Mouse (Mus musculus): ENCODE measurements around the gene Selenow. TPM values are rescaled to one million over a fixed set of nuclear protein-coding genes. Genes with fewer than 3 reads are reported as not detected.

Gene Selenow
- polyA plus RNA-seq, 1 experiment from 2014 or later = 774 TPM

- H3K4me2 ChIP-seq = peak overlapping the region; percentile 59
- peak overlapping the region; percentile 92; the same call in 1 of the 2 replicates for H3K4me3 ChIP-seq
- 95% methylated on average over 1 of the region's 1 CpGs for WGBS
- no peak overlapping the region for H3K9ac ChIP-seq
- no peak for ATAC-seq (ENCODE audit: borderline replicate concordance, extremely low read depth, low FRiP score, low TSS enrichment)
- no peaks in the 10 kb centered on the region for H3K27me3 ChIP-seq
- H3K9me3 ChIP-seq = no peaks in the 10 kb centered on the region
- H3K4me1 ChIP-seq = peaks cover 33% of the 10 kb centered on the region
- H3K36me3 ChIP-seq = peaks cover 54% of the 10 kb centered on the region
- no peak overlapping the region for H3K27ac ChIP-seq
Observed at GRCm38 (mm10) chr7:15944311-15944710, 22.1 kb upstream of the Selenow start.

GRCm38 (mm10) chr7:15938621-15939020, 16.4 kb upstream of the Selenow start:
- no peaks in the 10 kb centered on the region for H3K9me3 ChIP-seq
- no peaks in the 10 kb centered on the region for H3K4me1 ChIP-seq
- no peak overlapping the region for H3K4me2 ChIP-seq
- no peak overlapping the region for H3K9ac ChIP-seq
- WGBS = 93% methylated on average over 3 of the region's 3 CpGs
- no peak overlapping the region for H3K4me3 ChIP-seq
- peaks cover 76% of the 10 kb centered on the region for H3K36me3 ChIP-seq
- no peaks in the 10 kb centered on the region for H3K27me3 ChIP-seq
- no peak for ATAC-seq (ENCODE audit: borderline replicate concordance, extremely low read depth, low FRiP score, low TSS enrichment)
- H3K27ac ChIP-seq = no peak overlapping the region

DNA sequence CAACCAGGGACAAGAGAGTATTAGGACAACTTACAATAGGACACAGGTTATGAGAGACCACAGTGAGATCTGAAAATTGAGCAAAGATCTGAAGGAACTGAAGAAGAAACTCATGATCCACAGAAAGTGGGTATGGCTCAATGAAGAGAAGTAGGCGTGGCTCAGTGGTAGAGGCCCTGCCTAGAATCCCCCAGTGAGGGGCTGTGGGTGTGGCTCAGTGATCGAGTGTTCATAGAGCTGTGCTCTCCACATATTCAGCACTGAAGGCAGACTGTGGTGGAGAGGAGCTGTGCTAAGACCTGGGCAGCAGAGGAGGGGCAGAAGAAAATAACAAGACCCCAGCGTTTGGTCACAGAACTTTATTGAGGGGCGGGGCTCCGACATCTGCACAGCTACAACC, 15.3 kb upstream of the Selenow start:
- Histone ChIP-seq H3K4me3 (no peak overlapping the region), H3K9ac (no peak overlapping the region), H3K27me3 (no peaks in the 10 kb centered on the region), H3K4me1 (no peaks in the 10 kb centered on the region), H3K4me2 (no peak overlapping the region), H3K36me3 (peaks cover 65% of the 10 kb centered on the region), H3K9me3 (no peaks in the 10 kb centered on the region), H3K27ac (no peak overlapping the region)
- WGBS = 77% methylated on average over 5 of the region's 5 CpGs
- ATAC-seq (ENCODE audit: borderline replicate concordance, extremely low read depth, low FRiP score, low TSS enrichment) = no peak

DNA sequence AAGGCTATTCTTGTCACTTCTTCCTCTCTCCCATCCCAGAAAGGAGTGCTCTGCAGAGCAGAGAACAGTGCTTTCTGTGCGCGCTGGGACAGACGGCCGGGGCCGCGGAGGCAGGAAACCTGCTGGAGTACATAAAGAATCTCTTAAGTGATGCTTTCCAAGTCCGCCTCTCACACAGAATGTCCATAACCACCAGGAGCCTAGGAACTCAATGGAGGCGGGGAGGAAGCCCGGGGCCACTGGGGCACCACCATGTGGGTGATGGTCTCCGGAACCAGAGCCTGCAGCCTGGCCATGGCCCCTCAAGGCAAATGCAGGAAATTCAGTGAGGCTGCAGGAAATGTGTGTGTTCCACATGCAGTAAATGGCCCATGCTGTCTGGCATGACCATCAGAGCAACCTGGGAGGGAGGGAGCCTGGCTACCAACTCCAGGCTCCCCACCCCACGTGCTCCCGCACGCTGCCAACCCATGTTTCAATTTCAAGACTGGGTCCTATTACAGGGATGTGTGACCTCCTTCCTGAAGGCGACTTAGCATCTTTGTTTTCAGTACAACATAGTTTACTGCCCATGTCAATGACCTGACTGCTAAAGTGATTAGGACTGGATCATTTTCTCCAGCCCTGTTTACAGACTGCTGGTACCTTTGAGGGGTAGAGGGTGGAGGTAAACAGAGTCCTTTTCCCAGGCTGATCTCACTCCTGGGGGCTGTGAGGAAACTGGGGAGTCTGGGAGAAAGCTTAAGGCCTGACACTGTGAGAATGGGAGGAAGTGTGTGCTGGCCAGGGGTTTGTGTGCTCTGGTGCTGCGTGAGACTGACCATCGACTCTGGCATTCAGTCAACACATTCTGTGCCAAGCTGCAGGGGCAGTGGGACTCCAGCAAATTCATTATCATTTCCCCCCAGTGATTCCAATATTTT, 11.5 kb upstream of the Selenow start:
- 37% methylated on average over 16 of the region's 16 CpGs for WGBS
- H3K4me2 ChIP-seq = no peak overlapping the region; the same call in 1 of the 2 replicates
- H3K9me3 ChIP-seq = no peaks in the 10 kb centered on the region
- 0 out of 2 replicates have a peak, but pooled peaks have one; percentile 51 for ATAC-seq (ENCODE audit: borderline replicate concordance, extremely low read depth, low FRiP score, low TSS enrichment)
- H3K4me1 ChIP-seq = no peaks in the 10 kb centered on the region
- no peaks in the 10 kb centered on the region for H3K27me3 ChIP-seq
- peak overlapping the region; percentile 81 for H3K27ac ChIP-seq
- H3K36me3 ChIP-seq = peaks cover 27% of the 10 kb centered on the region
- H3K9ac ChIP-seq = no peak overlapping the region
- no peak overlapping the region for H3K4me3 ChIP-seq

GRCm38 (mm10) chr7:15931635-15932034, 9.4 kb upstream of the Selenow start:
- 71% methylated on average over 3 of the region's 3 CpGs for WGBS
- no peak overlapping the region for H3K9ac ChIP-seq

DNA sequence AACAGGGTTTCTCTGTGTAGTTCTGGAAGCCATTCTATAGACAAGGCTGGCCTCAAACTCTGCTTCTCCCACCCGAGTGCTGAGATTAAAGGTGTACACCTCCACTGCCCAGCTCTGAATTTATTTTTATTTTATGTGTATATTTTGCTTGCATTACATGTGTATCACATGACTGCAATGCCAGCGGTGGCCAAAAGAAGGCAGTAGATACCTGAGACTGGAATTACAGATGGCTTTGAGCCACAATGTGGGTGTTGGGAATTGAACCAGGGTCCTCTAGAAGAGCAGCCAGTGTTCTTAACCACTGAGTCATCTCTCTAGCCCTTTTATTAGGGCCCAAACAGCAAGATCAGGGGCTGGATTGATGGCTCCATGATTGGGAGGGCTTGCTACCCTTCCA, 8.3 kb upstream of the Selenow start:
- Histone ChIP-seq H3K4me1 (no peaks in the 10 kb centered on the region), H3K36me3 (no peaks in the 10 kb centered on the region), H3K4me3 (no peak overlapping the region), H3K9ac (no peak overlapping the region), H3K9me3 (no peaks in the 10 kb centered on the region), H3K27me3 (no peaks in the 10 kb centered on the region), H3K4me2 (no peak overlapping the region), H3K27ac (no peak overlapping the region)
- no peak for ATAC-seq (ENCODE audit: borderline replicate concordance, extremely low read depth, low FRiP score, low TSS enrichment)
- WGBS = 50% methylated on average over 2 of the region's 2 CpGs

More at GRCm38 (mm10) chr7:15931635-15932034, 9.4 kb upstream of the Selenow start:
- Histone ChIP-seq H3K36me3 (peaks cover 6% of the 10 kb centered on the region; the same call in 1 of the 2 replicates), H3K27ac (no peak overlapping the region), H3K4me2 (no peak overlapping the region), H3K4me1 (no peaks in the 10 kb centered on the region), H3K4me3 (no peak overlapping the region), H3K27me3 (no peaks in the 10 kb centered on the region), H3K9me3 (no peaks in the 10 kb centered on the region)
- ATAC-seq (ENCODE audit: borderline replicate concordance, extremely low read depth, low FRiP score, low TSS enrichment) = no peak

DNA sequence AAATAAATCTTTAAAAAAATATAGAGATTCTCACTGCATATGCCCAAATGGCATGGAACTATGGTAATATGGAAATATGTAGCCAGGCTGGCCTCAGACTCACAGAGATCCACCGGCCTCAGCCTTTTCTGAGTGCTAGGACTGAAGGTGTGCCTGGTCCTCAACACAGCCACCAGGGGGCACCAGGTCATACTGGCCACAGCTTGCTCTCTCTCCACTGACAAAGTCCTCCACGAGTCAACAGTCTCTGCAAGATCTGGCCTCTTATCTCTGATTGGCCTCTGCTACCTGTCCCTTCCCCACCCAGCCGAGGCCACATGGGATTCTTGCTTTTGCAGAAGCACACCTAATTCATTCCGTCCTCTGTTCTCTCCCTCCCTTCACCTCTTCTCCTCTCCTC, 7.7 kb upstream of the Selenow start:
- Histone ChIP-seq H3K4me1 (no peaks in the 10 kb centered on the region), H3K27ac (no peak overlapping the region), H3K36me3 (no peaks in the 10 kb centered on the region), H3K27me3 (no peaks in the 10 kb centered on the region), H3K9ac (no peak overlapping the region), H3K4me3 (no peak overlapping the region), H3K9me3 (no peaks in the 10 kb centered on the region), H3K4me2 (no peak overlapping the region)
- 22% methylated on average over 4 of the region's 4 CpGs for WGBS
- ATAC-seq (ENCODE audit: borderline replicate concordance, extremely low read depth, low FRiP score, low TSS enrichment) = peak; percentile 58; the same call in 1 of the 2 replicates

DNA sequence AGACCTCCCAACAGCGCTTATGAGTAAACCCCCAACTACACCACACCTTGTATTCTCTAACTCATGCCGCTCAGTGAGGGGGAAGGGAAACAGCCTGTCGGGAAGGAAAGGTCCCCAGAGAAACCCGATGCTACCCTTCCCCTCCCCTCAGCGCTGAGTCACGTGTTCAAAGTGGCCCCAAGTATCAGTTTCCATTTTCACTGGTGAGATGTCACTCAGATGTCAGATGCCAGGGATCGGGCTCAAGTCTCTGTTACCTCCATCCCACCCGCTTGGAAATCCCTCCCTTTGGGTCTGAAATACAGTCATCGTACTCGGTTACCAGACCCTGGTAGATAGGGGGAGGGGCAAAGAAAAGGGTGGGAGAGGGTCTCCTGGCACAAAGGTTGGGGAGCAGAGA, 406 bp downstream of the Selenow start:
- H3K4me3 ChIP-seq = peak overlapping the region; percentile 68
- H3K9me3 ChIP-seq = no peaks in the 10 kb centered on the region

GRCm38 (mm10) chr7:15920645-15921190, 1.5 kb downstream of the Selenow start:
- Histone ChIP-seq H3K4me1 (peaks cover 20% of the 10 kb centered on the region), H3K9me3 (no peaks in the 10 kb centered on the region), H3K27me3 (no peaks in the 10 kb centered on the region), H3K4me2 (peak overlapping the region; percentile 79), H3K9ac (no peak overlapping the region), H3K4me3 (peak overlapping the region; percentile 68), H3K27ac (no peak overlapping the region), H3K36me3 (peaks cover 35% of the 10 kb centered on the region)
- no peak for ATAC-seq (ENCODE audit: borderline replicate concordance, extremely low read depth, low FRiP score, low TSS enrichment)
- 76% methylated on average over 6 of the region's 6 CpGs for WGBS

More for the DNA sequence above, 406 bp downstream of the Selenow start:
- peak overlapping the region; percentile 71 for H3K9ac ChIP-seq
- peaks cover 20% of the 10 kb centered on the region for H3K4me1 ChIP-seq
- peak; percentile 41; the same call in 1 of the 2 replicates for ATAC-seq (ENCODE audit: borderline replicate concordance, extremely low read depth, low FRiP score, low TSS enrichment)
- no peaks in the 10 kb centered on the region for H3K27me3 ChIP-seq
- peaks cover 30% of the 10 kb centered on the region for H3K36me3 ChIP-seq
- H3K27ac ChIP-seq = peak overlapping the region; percentile 58
- peak overlapping the region; percentile 79 for H3K4me2 ChIP-seq
- WGBS = 1% methylated on average over 10 of the region's 10 CpGs

GRCm38 (mm10) chr7:15919947-15920346, 2.3 kb downstream of the Selenow start:
- no peaks in the 10 kb centered on the region for H3K9me3 ChIP-seq
- no peak overlapping the region for H3K9ac ChIP-seq
- 93% methylated on average over 9 of the region's 9 CpGs for WGBS
- no peak for ATAC-seq (ENCODE audit: borderline replicate concordance, extremely low read depth, low FRiP score, low TSS enrichment)
- peaks cover 20% of the 10 kb centered on the region for H3K4me1 ChIP-seq
- H3K4me3 ChIP-seq = no peak overlapping the region; the same call in 1 of the 2 replicates
- 0 out of 2 replicates have a peak overlapping the region, but pooled peaks have one; percentile 79 for H3K4me2 ChIP-seq
- H3K27ac ChIP-seq = no peak overlapping the region
- H3K27me3 ChIP-seq = no peaks in the 10 kb centered on the region
- peaks cover 35% of the 10 kb centered on the region for H3K36me3 ChIP-seq

- H3K4me1 ChIP-seq = peaks cover 20% of the 10 kb centered on the region
- no peaks in the 10 kb centered on the region for H3K9me3 ChIP-seq
- no peak overlapping the region for H3K4me2 ChIP-seq
- no peaks in the 10 kb centered on the region for H3K27me3 ChIP-seq
- ATAC-seq (ENCODE audit: borderline replicate concordance, extremely low read depth, low FRiP score, low TSS enrichment) = no peak
- no peak overlapping the region for H3K4me3 ChIP-seq
- H3K9ac ChIP-seq = no peak overlapping the region
- H3K36me3 ChIP-seq = peaks cover 35% of the 10 kb centered on the region
- H3K27ac ChIP-seq = no peak overlapping the region
Observed at GRCm38 (mm10) chr7:15918371-15918770, 3.8 kb downstream of the Selenow start.

GRCm38 (mm10) chr7:15916996-15917395, 5.2 kb downstream of the Selenow start:
- H3K4me1 ChIP-seq = peaks cover 14% of the 10 kb centered on the region
- H3K9ac ChIP-seq = no peak overlapping the region
- H3K36me3 ChIP-seq = peaks cover 35% of the 10 kb centered on the region
- no peaks in the 10 kb centered on the region for H3K27me3 ChIP-seq
- no peaks in the 10 kb centered on the region for H3K9me3 ChIP-seq
- ATAC-seq (ENCODE audit: borderline replicate concordance, extremely low read depth, low FRiP score, low TSS enrichment) = no peak
- no peak overlapping the region for H3K4me2 ChIP-seq
- no peak overlapping the region for H3K4me3 ChIP-seq
- no peak overlapping the region for H3K27ac ChIP-seq
- 72% methylated on average over 4 of the region's 4 CpGs for WGBS
